In the genomic region with DNA sequence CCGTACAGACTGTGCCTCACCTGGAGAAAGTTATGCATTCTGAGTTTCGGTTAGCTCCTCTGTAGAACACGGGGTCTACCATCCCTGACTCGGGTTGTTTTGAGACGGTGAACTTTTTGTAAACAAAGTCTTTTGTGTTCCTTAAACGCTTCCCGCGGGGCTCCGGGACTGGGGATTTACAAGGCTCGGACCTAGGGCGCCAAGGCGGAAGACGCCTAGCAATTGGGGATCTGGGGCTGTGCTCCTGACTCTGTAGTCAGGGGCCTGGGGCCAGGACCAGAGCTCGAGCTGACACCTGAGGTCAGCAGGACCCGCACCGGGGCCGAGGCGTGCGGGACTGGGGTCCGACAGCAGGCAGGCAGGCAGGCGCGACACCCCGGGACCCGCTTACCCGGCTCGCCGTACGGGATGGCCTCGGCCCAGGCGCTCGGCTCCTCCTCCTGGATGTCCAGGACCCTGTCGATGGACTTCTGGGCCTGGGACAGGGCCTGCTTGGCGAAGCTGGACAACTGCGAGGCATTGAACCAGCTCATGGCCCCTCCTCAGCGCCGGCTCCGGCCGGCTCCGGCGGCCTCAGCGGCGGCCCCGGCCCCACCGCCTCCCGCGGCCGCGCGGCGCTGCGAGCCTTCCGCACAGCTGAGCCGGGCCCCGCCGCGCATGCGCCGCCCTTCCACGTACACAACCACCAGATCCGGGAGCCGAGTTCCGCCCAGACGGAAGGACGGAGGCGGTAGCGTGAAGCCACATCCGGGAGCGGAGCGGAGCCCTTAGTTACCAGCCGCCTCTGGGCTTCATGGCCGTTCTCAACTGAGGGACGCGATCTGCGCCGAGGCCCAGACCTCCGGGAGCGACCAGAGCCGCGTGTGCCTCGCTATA, we compare ENCODE assay signal across 8 mouse cellular contexts. TPM values are rescaled to one million over a fixed set of nuclear protein-coding genes. Genes with fewer than 3 reads are reported as not detected.
DNase-seq lines count a peak whose midpoint lies in the region; ATAC-seq lines count a peak whose summit lies in the region.

A gene (minus strand): TSS at position 632 of the 876 bp plus-strand sequence.

- no peaks in the 10 kb centered on the region for H3K27me3 ChIP-seq in hindbrain, embryonic 15.5 days

- peak; percentile 98 for ATAC-seq in hindbrain, embryonic 15.5 days (ENCODE audit: low FRiP score, low read depth)

- under 1% methylated on average over 80 of the region's 80 CpGs for WGBS in hindbrain, embryonic 15.5 days

- H3K4me2 ChIP-seq in hindbrain, embryonic 15.5 days = peak within 1 kb of the TSS; percentile 80

- peaks cover 4% of the 10 kb centered on the region; the same call in 1 of the 2 replicates for H3K36me3 ChIP-seq in hindbrain, embryonic 15.5 days

- peak within 1 kb of the TSS; percentile 99 for H3K4me3 ChIP-seq in hindbrain, embryonic 15.5 days

- H3K9ac ChIP-seq in hindbrain, embryonic 15.5 days = peak within 1 kb of the TSS; percentile 95

- H3K27ac ChIP-seq in hindbrain, embryonic 15.5 days (replicated peaks) = peak within 1 kb of the TSS; percentile 87

- peak; percentile 93 for DNase-seq in R1 (ENCODE audit: low read depth, low spot score)
- DNase-seq in cerebellum, postnatal 25 days = peak; percentile 96 to 98
- peak; percentile 96 for DNase-seq in frontal cortex, postnatal 36 days (ENCODE audit: low spot score in 2 of 2)
- DNase-seq in left cerebral cortex, adult 11 months (ENCODE audit: low spot score) = peak; percentile 94
- DNase-seq in lung, postnatal 4 days = peak; percentile 95 to 97
- peak; percentile 83 for DNase-seq in retina, postnatal 7 days (ENCODE audit: low read depth, low spot score)
- DNase-seq in urinary bladder, adult 2 months (ENCODE audit: low spot score) = peak; percentile 93

- H3K9me3 ChIP-seq in hindbrain, embryonic 15.5 days = no peaks in the 10 kb centered on the region

- H3K4me1 ChIP-seq in hindbrain, embryonic 15.5 days (replicated peaks) = peaks cover 23% of the 10 kb centered on the region

RNA-seq across cellular contexts. Expression of the gene that starts here (rescaled TPM):
- 33.0 and 37.2 TPM in 2 replicates for polyA plus RNA-seq in hindbrain, embryonic 15.5 days (2015; fragmentation: Nextera tagmentation; extraction: Ambion mirVana)
- 4.2 and 8.2 TPM in 2 replicates for polyA plus RNA-seq in urinary bladder, adult 2 months (2012; rRNA removed)

Comparison
In these comparisons a context has a peak if more than half of its experiments do, and no peak if none do; other contexts are left out.
1. Peak in every context shown above with its lines: DNase-seq, ATAC-seq, H3K4me3 ChIP-seq and H3K27ac ChIP-seq.